Mouse (Mus musculus) myocyte (in vitro differentiated cells): Measurements from ENCODE around the gene Npl.

ENCODE experiments used
- CEBPB ChIP-seq: IDR thresholded peaks from 2 replicates; pipeline ENCODE4 v1.6.1; 2011; ENCODE audit warnings: mild to moderate bottlenecking, moderate library complexity; ENCODE audit not compliant: poor library complexity, insufficient read depth, severe bottlenecking
- E2F4 ChIP-seq: IDR thresholded peaks from one replicate; pipeline ENCODE4 v1.6.1; 2011; ENCODE audit warnings: mild to moderate bottlenecking, control low read depth, moderate library complexity; ENCODE audit not compliant: insufficient read depth
- MYOD1 ChIP-seq, 3 experiments: IDR thresholded peaks; one replicate each; pipeline ENCODE4 v1.6.1; 2011; ENCODE audit warnings: control low read depth in 2 of 3, low read depth in 2 of 3, mild to moderate bottlenecking in 2 of 3, moderate library complexity in 1 of 3; ENCODE audit not compliant: insufficient read length in 2 of 3, control insufficient read depth in 1 of 3
- POLR2A ChIP-seq: IDR thresholded peaks from one replicate; pipeline ENCODE4 v1.6.1; 2011; ENCODE audit warnings: low read depth, mild to moderate bottlenecking, control low read depth, moderate library complexity; ENCODE audit not compliant: insufficient read length
- POLR2AphosphoS2 ChIP-seq: IDR thresholded peaks from one replicate; pipeline ENCODE4 v1.6.1; 2011; ENCODE audit warnings: low read depth, control low read depth; ENCODE audit not compliant: insufficient read length
- TCF12 ChIP-seq: IDR thresholded peaks from one replicate; pipeline ENCODE4 v1.6.1; 2011; ENCODE audit warnings: mild to moderate bottlenecking, control low read depth; ENCODE audit not compliant: poor library complexity, insufficient read depth, severe bottlenecking

DNA sequence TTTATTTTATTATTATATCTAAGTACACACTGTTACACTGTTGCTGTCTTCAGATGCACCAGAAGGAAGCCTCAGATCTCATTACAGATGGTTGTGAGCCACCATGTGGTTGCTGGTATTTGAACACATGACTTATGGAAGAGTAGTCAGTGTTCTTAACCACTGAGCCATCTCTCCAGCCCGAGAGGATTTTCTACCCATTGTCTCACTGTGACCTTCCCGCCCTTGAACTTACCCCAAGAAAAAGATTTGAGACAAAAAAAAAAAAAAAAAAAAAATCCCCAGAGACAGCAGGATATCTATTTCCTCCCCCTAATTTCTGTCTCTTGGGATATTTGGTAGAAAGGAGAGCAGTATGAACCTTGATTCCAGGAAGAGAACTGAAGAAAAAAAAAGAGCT lies 60.3 kb downstream of the Npl start:
- TF ChIP-seq E2F4 (no peak), MYOD1 (IDR thresholded peaks at IDR 0.05; ENCODE audit: control insufficient read depth in 1 of 3, insufficient read length in 2 of 3, low read depth in 2 of 3) (no peak), POLR2AphosphoS2 (no peak), POLR2A (no peak), TCF12 (no peak), CEBPB (no peak)
